Mouse (Mus musculus) layer of hippocampus, adult 9-10 months (tissue): ENCODE results near the gene Prep.
"Not testable (repeated sequence)": the region's sequence is repeated elsewhere in the genome, so short reads cannot be mapped to it uniquely, and the experiment has no call there.

Experiments used
- DNase-seq: peaks from one replicate; pipeline ENCODE4 v3.0.0; 2022; ENCODE audit warnings: low spot score

The Prep gene

DNA sequence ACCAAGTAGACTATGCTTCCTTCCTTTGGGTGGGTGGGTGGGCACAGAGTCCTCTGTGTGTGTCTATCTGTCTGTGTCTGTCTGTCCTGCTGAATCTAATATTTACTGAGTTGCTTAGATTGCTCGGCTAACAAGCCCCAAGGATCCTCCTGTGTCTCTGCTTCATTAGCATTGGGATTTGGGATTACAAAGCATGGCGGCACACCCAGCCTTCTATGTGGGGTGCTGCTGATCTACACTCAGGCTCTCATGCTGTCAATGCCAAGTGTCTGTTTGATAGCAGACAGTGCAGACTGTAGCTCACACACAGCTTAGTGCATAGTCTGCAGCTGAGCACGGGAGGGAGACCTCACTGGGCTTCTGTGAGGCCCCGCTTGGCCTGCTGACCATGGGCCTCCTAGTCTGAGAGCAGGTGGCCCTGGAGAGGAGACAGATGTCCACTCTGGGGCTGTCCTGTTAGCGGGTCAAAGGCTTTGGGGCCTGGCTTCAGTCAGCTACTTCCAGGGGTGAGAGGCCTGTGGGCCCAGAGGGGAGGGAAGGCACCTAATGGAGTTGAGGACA, 8.6 kb downstream of the Prep start:
- DNase-seq, result no peak

DNA sequence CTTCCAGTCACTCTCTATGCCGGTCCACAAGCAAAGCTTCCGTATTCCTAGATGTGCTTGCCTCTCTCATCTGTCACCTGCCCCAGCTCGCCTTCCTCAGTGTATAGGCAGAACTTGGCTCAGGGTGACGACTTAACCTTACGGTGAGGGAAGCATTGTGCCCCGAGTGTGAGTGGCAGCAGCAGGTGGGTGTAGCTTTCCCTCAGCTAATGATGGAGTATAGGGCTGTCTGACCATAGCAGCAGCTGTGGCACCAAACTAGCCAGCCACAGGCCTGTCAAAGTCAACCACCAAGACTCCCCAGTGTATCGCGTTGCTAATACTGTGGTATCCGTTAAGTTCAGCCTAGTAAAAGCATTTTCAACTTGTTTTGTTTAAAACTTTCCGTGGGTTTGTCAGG, 9.6 kb downstream of the Prep start:
- DNase-seq, result no peak

DNA sequence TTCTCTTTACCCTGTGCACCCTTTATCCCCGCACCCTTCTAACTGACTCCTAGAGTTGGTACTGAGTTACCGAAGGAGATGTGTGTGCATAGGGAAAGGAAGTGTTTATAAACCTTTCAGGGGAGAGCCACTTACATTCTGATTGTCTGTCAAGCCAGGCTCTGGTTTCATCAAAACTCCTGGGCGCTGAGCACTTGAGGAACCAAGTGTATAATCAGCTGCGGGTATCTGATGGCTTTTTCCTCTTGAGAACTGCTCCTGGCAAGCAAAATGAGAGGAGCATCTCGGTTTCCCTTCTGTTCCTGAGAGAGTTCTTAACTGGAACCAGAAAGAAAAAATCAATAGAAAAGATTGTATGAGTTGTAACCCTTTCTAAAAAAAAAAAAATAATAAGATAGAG, 10.3 kb downstream of the Prep start:
- no peak for DNase-seq

DNA sequence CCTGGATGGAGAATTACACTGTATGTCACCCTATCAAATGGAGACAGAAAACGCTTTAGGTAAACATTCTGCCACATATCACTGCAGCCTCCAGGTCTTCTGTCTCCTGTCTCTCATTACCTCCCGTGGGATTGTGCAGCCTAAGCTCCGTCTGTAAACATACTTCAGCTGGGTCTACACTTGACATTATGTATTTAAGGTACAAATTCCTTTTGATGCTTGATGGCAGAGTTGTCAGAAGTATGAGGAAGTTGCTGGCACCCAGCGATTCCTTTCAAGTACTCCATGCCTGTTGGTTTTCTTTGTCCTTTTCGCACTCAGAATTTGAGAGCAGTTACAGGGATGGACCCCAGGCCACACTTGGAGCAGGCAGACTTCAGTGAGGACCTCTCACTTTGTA, 12.8 kb downstream of the Prep start:
- no peak for DNase-seq

DNA sequence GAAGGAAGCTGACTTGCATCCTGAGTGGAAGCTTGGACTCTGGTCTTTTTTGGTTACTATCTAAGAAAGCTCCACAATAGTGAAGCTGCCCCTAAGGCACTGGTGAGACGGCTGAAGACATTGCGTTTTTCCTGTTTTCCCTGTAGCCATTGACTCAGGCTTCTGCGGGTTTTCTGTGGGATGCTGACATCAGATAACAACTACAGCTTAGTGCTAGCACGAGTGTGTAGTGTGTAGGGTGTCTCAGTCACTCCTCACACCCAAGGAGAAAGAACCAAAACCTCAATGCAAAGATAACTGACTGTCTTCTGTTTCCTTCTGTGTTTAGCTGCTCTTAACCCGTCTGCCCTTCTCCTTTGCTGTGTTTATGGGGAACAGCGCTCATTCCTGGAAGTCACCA, 13.5 kb downstream of the Prep start:
- DNase-seq, result no peak

DNA sequence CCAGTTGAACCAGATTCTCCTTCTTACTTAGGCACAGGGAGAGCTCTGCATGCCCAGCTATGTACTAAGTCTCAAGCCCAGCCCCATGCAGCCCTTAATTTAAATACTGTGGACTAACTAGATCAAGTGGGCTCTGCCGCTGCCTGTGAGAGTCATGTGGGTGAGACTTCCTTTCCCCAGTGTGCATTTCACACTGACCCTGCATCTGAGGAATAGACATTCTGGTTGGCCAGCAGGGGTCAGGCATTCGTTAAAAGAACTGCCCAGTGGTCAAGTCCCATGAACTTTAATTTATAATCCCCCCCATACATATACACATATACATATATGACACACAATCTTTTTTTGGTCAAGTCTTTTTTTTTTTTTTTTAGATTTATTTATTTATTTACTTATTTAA, 15.7 kb downstream of the Prep start:
- no peak for DNase-seq

DNA sequence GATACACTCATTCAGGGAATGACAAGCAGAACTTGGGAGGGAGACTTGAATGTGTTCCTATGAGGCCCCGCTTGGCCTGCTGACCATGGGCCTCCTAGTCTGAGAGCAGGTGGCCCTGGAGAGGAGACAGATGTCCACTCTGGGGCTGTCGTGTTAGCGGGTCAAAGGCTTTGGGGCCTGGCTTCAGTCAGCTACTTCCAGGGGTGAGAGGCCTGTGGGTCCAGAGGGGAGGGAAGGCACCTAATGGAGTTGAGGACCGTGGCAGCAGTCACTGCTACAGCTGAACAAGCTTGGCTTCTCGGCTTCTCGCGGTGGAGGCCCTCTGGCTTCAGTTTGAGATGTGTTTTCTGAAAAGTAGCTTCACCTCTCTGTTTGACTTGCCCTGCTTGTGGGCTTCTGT, 17.0 kb downstream of the Prep start:
- DNase-seq, result not testable (repeated sequence)

DNA sequence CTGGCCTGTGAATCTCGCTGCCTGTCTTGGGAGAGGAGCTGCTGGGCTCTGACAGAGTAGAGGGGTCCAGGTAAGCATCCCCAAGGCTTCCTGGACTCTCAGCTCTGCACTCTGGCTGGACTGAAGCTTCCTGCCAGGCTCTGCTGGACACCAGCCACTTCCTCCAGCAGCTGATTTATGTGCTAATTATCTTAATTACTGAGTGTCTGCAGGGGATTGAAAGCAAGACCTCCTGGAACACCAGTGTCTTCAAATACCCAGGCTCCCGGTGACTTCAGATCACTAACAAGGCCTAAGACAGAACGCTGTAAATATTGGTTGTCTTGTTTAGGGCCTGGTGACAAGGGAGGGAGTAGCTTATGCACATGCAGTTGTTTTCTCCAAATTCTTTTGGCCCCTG, 17.5 kb downstream of the Prep start:
- DNase-seq, result no peak

DNA sequence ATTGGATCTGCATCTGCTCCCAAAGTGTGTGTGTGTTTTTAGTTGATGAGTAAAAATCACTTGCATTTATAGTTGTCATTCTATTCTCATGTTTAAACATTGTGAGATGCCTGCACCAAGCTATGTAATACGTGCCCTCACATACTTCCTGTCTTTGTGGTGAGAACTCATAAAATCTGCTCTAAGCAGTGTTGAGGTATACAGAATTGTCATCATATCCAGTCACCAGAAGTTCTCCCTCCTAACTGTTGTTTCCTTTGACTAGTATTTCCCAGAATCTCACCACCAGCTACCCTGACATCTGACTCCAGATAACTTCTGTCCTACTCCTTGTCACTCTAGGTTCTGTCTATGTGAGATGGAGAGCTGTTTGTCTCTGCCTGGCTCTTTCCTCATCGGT, 18.3 kb downstream of the Prep start:
- no peak for DNase-seq

DNA sequence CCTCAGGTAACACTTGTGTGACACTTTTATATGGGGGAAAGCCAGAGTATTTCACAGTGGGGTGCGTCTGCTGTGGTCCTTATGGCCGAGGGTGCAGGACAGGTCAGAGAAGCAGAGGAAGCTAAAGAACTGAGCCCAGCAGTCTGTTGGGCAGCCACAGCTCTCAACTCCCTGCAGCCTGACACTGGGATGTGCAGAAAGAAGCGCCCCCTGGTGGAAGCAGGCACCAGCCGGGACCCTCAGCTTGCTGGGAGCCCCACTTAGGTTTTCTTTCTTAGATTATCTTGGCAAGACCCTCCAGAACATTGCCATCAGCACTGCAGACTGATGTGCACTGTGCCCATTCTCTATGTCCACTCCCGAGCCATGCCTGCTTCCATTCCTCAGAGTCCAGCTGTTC, 19.6 kb downstream of the Prep start:
- DNase-seq, result no peak

DNA sequence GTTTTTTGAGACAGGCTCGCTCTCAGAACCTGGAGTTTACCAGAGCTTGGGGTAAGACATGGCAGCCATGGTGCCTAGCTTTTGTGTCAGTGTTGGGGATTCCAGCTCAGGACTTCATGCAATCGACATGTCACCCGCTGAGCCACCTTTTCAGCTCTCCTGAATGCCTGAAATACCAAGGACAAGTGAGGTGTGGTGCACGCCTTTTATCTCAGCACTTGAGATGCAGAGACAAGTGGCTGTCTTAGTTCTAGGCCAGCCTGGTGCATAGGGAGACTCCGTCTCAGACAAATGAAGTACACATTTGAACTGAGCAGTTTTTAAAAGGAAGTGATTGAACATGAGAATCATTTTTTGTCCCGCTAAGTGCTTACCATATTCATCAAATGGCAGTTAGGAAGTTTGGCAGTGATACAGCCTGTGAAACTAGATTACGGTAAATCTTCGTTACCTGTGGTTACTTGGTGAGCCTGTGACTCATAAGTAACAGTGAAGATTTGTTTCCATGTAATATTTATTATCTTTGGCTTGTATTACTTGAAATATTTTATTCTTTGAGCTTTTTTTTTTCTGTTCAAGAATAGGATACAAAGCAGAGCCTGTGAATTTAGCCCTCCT, 24.6 kb downstream of the Prep start:
- DNase-seq, result no peak

DNA sequence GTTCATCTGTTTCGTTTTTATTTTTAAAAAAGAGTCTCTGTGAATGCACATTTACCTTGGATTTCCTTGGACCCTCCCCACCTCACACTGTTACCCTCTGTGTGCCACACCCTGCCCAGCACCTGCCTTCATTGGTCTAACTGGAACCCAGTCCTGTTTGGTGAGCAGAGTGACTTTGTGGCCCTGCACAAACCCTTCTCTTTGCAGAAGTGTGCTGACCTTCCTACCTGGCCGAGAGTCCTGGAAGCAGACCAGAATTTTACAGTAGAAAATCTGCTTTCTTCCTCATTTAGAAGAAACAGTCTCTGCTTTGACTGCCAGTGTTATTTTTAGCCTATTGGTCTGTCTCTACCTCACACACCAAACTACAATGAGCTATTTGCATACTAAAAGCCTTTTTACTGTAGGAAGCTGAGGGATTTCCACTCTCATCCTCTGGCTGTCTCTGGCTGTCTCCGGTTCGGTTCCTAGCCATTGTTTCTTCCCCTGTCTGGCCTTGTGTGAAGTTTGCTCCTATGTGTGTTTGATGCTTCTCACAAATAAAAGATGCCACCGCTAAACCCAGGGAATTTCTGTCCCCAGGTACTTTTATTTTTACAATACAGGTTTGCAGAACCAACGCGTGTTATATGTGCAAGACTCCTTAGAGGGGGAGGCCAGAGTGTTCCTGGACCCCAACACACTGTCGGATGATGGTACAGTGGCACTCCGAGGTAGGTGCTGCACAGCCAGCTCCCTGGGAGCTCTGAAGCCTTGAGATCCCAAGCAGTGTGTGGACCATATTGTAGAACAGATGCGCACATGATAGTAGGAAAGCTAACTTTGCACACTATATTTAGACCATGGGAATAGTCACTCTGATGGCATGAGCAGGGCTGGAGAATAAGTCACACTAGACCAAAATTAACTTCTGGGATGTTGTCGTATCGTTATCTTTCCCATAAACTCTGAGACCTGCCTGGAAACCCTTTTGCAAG, 25.4 kb downstream of the Prep start:
- no peak for DNase-seq

DNA sequence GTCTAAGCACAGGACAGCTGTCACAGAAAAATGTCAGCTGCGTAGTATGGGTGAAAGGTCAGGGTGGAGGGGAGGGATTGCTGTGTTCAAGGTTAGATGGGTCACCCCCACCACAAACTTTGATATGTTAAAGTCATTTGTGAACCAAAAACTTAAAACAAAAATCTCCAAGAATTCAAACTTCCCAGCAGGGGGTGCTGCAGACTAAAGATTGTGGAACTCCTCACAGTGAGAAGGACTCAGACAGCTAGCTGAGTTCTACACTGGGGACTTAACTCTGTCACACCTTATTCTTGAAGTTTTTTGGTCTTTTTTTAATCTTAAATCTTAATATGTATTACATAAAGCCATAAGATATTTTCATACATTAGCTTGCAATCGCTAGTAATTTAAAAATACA, 31.7 kb downstream of the Prep start:
- no peak for DNase-seq

DNA sequence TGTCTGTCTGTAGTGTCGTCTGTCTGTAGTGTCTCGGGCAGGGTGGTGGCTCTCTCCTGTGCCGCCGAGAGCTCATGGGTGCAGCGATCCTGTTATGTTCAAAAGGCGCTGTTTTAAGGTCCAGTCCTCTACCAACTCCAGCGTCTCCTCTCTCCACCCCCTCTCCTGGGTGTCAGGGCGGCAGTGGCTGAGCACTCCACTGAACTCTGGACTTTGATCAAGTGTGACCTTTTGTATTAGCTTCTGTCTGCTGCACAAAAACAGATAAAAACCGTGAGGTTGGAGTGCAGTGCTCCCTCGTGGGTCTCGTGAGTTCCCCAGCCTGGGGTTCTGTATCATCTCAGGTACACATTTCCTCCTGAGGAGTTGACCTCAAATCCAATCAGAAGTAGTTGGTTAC, 33.5 kb downstream of the Prep start:
- no peak for DNase-seq

DNA sequence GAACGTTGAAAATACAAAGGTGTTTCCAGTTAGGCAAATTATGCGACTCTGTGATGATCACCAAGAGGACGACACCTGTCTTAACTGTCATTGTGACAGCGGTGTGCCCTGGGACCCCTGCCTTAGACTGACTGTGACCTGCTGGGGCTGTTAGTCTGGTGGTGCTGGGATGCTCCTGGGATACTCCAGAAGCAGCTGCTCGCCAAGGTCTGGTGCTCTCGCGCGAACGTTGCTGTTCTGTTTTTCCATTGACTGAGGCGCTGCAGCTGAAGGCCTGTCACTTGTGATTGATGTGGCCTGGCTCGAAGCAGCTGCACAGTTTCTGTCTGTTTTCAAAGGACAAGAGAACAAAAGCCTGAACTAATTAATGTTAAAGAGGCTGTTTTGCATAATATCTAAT, 36.2 kb downstream of the Prep start:
- DNase-seq, result no peak

DNA sequence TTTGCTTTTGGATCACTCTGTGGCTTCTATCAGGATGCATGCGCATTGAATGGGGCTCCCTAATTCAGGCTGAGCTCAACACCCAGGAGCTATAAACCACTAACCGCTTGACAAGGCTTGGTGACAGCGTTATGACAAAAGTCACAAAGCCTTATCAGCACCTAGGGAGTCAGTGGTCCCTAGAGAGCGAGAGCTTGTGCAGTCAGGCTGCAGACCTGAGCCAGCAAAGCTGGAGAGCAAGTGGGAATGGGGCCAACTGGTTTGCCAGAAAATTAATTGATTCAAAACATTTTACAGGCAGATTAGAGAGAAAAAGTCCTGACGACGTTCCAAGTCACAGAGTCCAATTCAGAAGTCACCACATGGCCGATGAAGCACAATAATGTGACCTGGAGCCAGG, 37.1 kb downstream of the Prep start:
- no peak for DNase-seq

DNA sequence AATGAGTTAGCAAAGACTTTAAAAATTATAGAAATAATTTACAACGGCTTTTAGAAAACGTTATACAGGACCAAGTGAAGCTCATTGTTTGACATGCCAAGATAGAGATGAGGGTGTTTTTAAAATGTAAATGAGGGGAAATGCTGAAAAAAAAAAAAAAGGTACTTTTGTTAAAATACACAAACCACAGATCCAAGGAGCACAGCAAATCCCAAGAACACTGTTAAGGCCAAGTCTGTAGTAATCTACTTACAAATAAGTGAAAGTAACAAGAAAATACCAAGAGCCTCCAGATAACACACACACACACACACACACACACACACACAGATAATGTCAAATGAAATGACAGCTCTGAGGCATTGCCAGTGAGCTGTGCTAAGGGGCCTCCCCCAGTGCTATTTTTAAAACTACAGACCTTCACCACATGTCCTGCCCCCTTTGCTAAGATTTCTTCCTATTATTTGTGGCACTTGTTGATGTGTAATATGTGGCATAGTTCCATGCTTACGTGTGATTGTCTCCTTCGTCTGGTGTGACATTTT, 37.6 kb downstream of the Prep start:
- DNase-seq, result no peak

DNA sequence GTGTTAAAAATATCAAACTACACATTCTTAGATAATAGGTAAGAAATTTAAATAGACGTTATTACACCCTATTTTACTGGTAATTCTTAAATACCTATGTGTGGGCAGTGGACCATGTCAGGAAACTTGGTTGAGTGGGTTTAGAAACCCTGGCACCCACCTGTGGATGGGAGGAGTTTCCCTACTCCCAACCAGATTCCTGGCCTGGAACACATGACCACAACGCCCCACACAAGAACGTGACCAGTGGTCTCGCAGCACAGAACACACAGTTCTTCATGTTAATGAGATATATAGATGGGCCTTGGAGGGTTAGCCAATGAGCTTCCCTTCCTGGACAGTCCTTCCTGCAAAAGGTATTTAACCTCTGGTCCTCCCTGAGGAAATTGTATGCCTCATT, 39.5 kb downstream of the Prep start:
- no peak for DNase-seq

DNA sequence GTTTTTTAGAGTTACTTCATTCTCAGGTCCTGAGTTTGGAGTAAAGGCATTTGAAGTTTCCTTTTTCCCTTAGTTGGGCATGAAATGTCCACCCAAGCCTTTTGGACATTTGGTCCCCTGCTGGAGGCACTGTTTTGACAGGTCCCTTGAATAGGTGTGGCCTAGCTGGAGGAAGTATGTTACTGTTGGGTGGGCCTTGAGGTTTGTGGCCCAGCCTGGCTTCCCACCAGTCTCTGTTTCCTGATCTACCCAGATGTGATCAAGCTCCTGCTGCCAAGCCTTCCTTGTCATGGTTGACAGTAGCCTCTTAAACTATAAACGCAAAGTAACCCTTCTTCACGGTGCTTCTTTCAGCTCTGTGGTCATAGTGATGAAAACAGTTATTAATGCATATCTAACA, 40.3 kb downstream of the Prep start:
- DNase-seq, result no peak

DNA sequence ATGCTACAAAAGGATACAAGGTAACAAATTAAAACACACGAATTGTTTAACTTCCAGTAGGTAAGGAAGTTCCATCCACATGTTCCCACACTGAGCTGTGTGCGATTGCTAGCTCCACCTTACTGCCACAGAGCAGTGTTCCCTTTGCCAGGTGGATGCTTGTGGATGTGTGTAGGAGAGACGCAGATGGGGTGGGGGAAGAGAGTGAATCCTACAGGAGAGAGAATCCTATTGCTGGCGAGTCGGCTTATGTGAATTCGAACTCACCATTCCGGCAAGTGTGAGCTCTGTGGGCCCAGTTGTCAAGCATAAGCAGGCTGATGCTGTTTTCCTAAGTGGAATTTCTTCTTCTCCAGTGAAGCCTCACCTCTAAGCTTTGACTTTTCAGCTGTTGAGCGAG, 42.0 kb downstream of the Prep start:
- DNase-seq, result no peak

DNA sequence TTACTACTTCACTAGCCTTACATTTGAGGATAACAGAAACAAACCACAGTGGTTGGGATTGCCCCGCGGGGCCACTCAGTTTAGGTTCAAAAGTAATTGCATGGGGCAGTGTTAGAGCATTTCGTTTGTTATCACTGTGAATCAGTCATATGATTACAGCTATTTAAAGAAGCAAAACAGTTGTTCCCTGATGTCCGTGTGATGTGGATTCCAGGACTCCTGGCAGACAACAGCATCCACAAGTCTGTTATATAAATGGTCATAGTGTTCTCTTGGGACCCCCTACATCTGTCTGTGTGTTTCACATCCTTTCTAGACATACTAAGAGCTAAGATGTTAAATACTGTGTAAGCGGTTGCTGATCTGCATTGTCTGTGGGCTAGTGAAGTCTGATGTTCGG, 43.0 kb downstream of the Prep start:
- no peak for DNase-seq

DNA sequence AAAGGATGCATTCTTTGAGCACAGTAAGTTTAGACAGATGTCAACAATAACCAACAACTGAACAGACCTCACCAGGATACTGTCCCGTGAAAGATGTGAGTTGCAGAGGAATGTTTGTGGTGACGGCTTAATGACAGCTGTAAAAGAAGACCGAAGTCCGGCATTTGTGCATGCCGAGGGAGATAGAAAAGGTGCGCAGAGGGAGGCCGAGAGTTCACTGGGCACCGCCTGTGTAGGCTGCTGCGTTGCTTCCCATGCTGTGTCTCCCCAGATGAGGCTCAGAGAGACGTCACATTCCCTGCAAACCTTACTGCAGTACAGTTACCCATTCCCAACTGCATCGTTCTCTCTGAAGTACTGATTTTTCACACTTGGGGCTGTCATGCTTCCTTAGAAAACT, 45.9 kb downstream of the Prep start:
- DNase-seq, result no peak

DNA sequence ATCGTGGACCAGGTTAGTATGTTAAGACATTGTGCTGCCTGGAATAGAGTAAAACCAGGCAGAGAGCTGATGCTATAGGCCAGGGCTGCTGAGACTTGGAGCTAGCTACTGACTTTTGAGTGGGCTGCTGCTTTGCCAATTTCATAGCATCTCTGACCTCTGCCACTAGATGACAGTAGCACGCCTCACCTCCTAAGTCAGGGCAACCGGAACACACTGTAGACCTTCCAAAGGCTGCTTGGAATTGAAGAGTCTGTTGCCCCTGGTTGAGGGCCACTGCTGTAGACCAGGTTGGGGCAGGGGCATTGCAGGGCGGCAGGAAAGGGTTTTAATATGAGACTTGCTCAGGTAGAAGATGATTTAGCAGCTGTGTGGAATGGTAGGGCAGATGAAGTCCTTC, 47.5 kb downstream of the Prep start:
- no peak for DNase-seq
